Mouse (Mus musculus) heart, embryonic 13.5 days (tissue): Measurements from ENCODE around the gene Glrp1. TPM values are rescaled to one million over a fixed set of nuclear protein-coding genes. Genes with fewer than 3 reads are reported as not detected.

Experiments used
- ATAC-seq: fragments of 200-750 bp; cut with Nextera tagmentation; 2 replicates; pipeline ENCODE4 v1.8.0; 2017; ENCODE audit warnings: moderate TSS enrichment; ENCODE audit not compliant: insufficient number of reproducible peaks, low FRiP score, low TSS enrichment; ENCODE audit errors: extremely low read depth
- H3K27ac ChIP-seq: fragments of 300-500 bp; sonication (generic); replicated peaks from 2 replicates; pipeline ENCODE4 v1.5.1; 2015; ENCODE audit warnings: moderate library complexity, mild to moderate bottlenecking, inconsistent platforms
- H3K27me3 ChIP-seq: fragments of 300-500 bp; sonication (generic); replicated peaks from 2 replicates; pipeline ENCODE4 v1.6.1; 2015; ENCODE audit warnings: mild to moderate bottlenecking, inconsistent platforms
- H3K36me3 ChIP-seq: fragments of 300-500 bp; sonication (generic); 2 replicates; pipeline ENCODE4 v1.6.1; 2015; ENCODE audit warnings: mild to moderate bottlenecking, inconsistent platforms
- H3K4me1 ChIP-seq: fragments of 300-500 bp; sonication (generic); 2 replicates; pipeline ENCODE4 v1.6.1; 2015; ENCODE audit warnings: inconsistent platforms
- H3K4me2 ChIP-seq: fragments of 300-500 bp; sonication (generic); 2 replicates; pipeline ENCODE4 v1.6.1; 2015; ENCODE audit warnings: inconsistent platforms, mild to moderate bottlenecking, moderate library complexity
- H3K4me3 ChIP-seq: fragments of 300-500 bp; sonication (generic); 2 replicates; pipeline ENCODE4 v1.5.1; 2015; ENCODE audit warnings: moderate library complexity, mild to moderate bottlenecking, inconsistent platforms
- H3K9ac ChIP-seq: fragments of 300-500 bp; sonication (generic); 2 replicates; pipeline ENCODE4 v1.6.1; 2015; ENCODE audit warnings: inconsistent platforms, mild to moderate bottlenecking, moderate library complexity
- H3K9me3 ChIP-seq: fragments of 300-500 bp; sonication (generic); 2 replicates; pipeline ENCODE4 v1.6.1; 2016; ENCODE audit warnings: inconsistent platforms
- WGBS: fragments of 180-500 bp; shearing (Covaris S2); methylation state at CpG from one replicate; pipeline ENCODE4 v1.1.7; 2015; ENCODE audit warnings: mixed read lengths; 5-methylcytosine and 5-hydroxymethylcytosine counted together
- polyA plus RNA-seq: library from polyadenylated mRNA; unstranded; fragments of >200 nt; fragmentation: Nextera tagmentation; extraction: Ambion mirVana; gene quantifications from 2 replicates; pipeline ENCODE4 v1.2.1, GENCODE M21; 2015

The Glrp1 gene
- polyA plus RNA-seq, 1 experiment from 2014 or later: 0.19 TPM

GRCm38 (mm10) chr1:88461096-88461495 lies 48.8 kb downstream of the Glrp1 start:
- H3K4me3 ChIP-seq: no peak overlapping the region
- H3K9ac ChIP-seq: no peak overlapping the region
- H3K27me3 ChIP-seq: no peaks in the 10 kb centered on the region
- H3K9me3 ChIP-seq: no peaks in the 10 kb centered on the region
- peaks cover 29% of the 10 kb centered on the region for H3K4me1 ChIP-seq
- 16% methylated on average over 1 of the region's 1 CpGs for WGBS
- H3K4me2 ChIP-seq: no peak overlapping the region
- no peak overlapping the region for H3K27ac ChIP-seq
- no peak for ATAC-seq
- no peaks in the 10 kb centered on the region for H3K36me3 ChIP-seq

GRCm38 (mm10) chr1:88459655-88460054 lies 50.2 kb downstream of the Glrp1 start:
- no peak for ATAC-seq
- Histone ChIP-seq H3K9me3 (no peaks in the 10 kb centered on the region), H3K27ac (no peak overlapping the region), H3K4me3 (no peak overlapping the region), H3K9ac (no peak overlapping the region), H3K36me3 (no peaks in the 10 kb centered on the region), H3K4me2 (no peak overlapping the region), H3K4me1 (peaks cover 31% of the 10 kb centered on the region), H3K27me3 (no peaks in the 10 kb centered on the region)
- WGBS: 77% methylated on average over 5 of the region's 5 CpGs

- no peaks in the 10 kb centered on the region for H3K36me3 ChIP-seq
- no peak overlapping the region for H3K4me2 ChIP-seq
- no peak overlapping the region for H3K4me3 ChIP-seq
- peaks cover 26% of the 10 kb centered on the region for H3K4me1 ChIP-seq
- no peak overlapping the region for H3K27ac ChIP-seq
- no peak for ATAC-seq
- WGBS: 87% methylated on average over 4 of the region's 4 CpGs
- H3K27me3 ChIP-seq: no peaks in the 10 kb centered on the region
- H3K9me3 ChIP-seq: no peaks in the 10 kb centered on the region
- H3K9ac ChIP-seq: no peak overlapping the region
Measured at GRCm38 (mm10) chr1:88459196-88459595, 50.7 kb downstream of the Glrp1 start.

- H3K4me3 ChIP-seq: no peak overlapping the region
- WGBS: 52% methylated on average over 14 of the region's 14 CpGs
- no peak overlapping the region for H3K9ac ChIP-seq
- H3K4me1 ChIP-seq: peaks cover 11% of the 10 kb centered on the region; the same call in 1 of the 2 replicates
- H3K27ac ChIP-seq: no peak overlapping the region
- no peaks in the 10 kb centered on the region for H3K36me3 ChIP-seq
- H3K4me2 ChIP-seq: no peak overlapping the region; the same call in 1 of the 2 replicates
- H3K27me3 ChIP-seq: no peaks in the 10 kb centered on the region
- ATAC-seq: peak; percentile 56; the same call in 1 of the 2 replicates
- H3K9me3 ChIP-seq: no peaks in the 10 kb centered on the region
Measured at GRCm38 (mm10) chr1:88456451-88457072, 53.3 kb downstream of the Glrp1 start.

- no peak overlapping the region for H3K4me2 ChIP-seq
- H3K4me3 ChIP-seq: no peak overlapping the region
- no peak overlapping the region for H3K9ac ChIP-seq
- no peaks in the 10 kb centered on the region for H3K9me3 ChIP-seq
- no peaks in the 10 kb centered on the region for H3K36me3 ChIP-seq
- no peaks in the 10 kb centered on the region for H3K27me3 ChIP-seq
- 50% methylated on average over 3 of the region's 3 CpGs for WGBS
- 0 out of 2 replicates have a peak, but pooled peaks cover 4% of the 10 kb centered on the region for H3K4me1 ChIP-seq
- no peak for ATAC-seq
- no peak overlapping the region for H3K27ac ChIP-seq
Measured at GRCm38 (mm10) chr1:88455761-88456160, 54.1 kb downstream of the Glrp1 start.

GRCm38 (mm10) chr1:88454703-88455102 lies 55.2 kb downstream of the Glrp1 start:
- Histone ChIP-seq H3K9ac (no peak overlapping the region), H3K9me3 (no peaks in the 10 kb centered on the region), H3K4me1 (0 out of 2 replicates have a peak, but pooled peaks cover 4% of the 10 kb centered on the region), H3K4me3 (no peak overlapping the region), H3K27me3 (no peaks in the 10 kb centered on the region), H3K36me3 (no peaks in the 10 kb centered on the region), H3K27ac (no peak overlapping the region), H3K4me2 (no peak overlapping the region)
- 36% methylated on average over 3 of the region's 3 CpGs for WGBS
- no peak for ATAC-seq

GRCm38 (mm10) chr1:88452198-88452597 lies 57.7 kb downstream of the Glrp1 start:
- no peak overlapping the region for H3K4me2 ChIP-seq
- 73% methylated on average over 6 of the region's 6 CpGs for WGBS
- H3K36me3 ChIP-seq: no peaks in the 10 kb centered on the region
- no peak overlapping the region for H3K27ac ChIP-seq
- H3K4me3 ChIP-seq: no peak overlapping the region
- H3K9me3 ChIP-seq: no peaks in the 10 kb centered on the region
- H3K27me3 ChIP-seq: no peaks in the 10 kb centered on the region
- ATAC-seq: no peak
- H3K4me1 ChIP-seq: 0 out of 2 replicates have a peak, but pooled peaks cover 4% of the 10 kb centered on the region
- H3K9ac ChIP-seq: no peak overlapping the region

GRCm38 (mm10) chr1:88450668-88451067 lies 59.2 kb downstream of the Glrp1 start:
- 80% methylated on average over 4 of the region's 4 CpGs for WGBS

More at GRCm38 (mm10) chr1:88450668-88451067, 59.2 kb downstream of the Glrp1 start:
- H3K9ac ChIP-seq: no peak overlapping the region
- no peaks in the 10 kb centered on the region for H3K9me3 ChIP-seq
- no peak overlapping the region for H3K4me3 ChIP-seq
- H3K36me3 ChIP-seq: no peaks in the 10 kb centered on the region
- ATAC-seq: no peak
- H3K4me2 ChIP-seq: no peak overlapping the region
- H3K27me3 ChIP-seq: no peaks in the 10 kb centered on the region
- H3K27ac ChIP-seq: no peak overlapping the region
- 0 out of 2 replicates have a peak, but pooled peaks cover 2% of the 10 kb centered on the region for H3K4me1 ChIP-seq

Other genes with a start within 250 kb of the Glrp1 start
- gene Hjurp, start 232.4 kb downstream of the Glrp1 start, polyA plus RNA-seq: 102 and 106 TPM in 2 replicates
- gene Trpm8, start 232.4 kb downstream of the Glrp1 start, polyA plus RNA-seq: 0.03 and 0.04 TPM in 2 replicates
- 0.79 and 4.4 TPM in 2 replicates for gene Spp2, start 103.1 kb downstream of the Glrp1 start, polyA plus RNA-seq
- 6.6 and 7.6 TPM in 2 replicates for gene Arl4c, start 192.2 kb upstream of the Glrp1 start, polyA plus RNA-seq